Mouse (Mus musculus) gastrocnemius, adult 18-20 months (tissue): Measurements from ENCODE around the gene Bbs7. TPM values are rescaled to one million over a fixed set of nuclear protein-coding genes. Genes with fewer than 3 reads are reported as not detected.
"Not testable (repeated sequence)": the region's sequence is repeated elsewhere in the genome, so short reads cannot be mapped to it uniquely, and the experiment has no call there.

Experiments
- DNase-seq: peaks from one replicate; pipeline ENCODE4 v3.0.0; 2021; ENCODE audit warnings: low spot score
- long read RNA-seq, 2 experiments: library from polyadenylated mRNA; stranded (forward); transcript quantifications; one replicate each; pipeline ENCODE4 v2.0.0; 2021
- total RNA-seq, 2 experiments: library from RNA; stranded (reverse); gene quantifications; 2 replicates each; pipeline ENCODE4 v1.2.3; 2021

Bbs7 gene
- 1 to 10 TPM; 7.5 to 10.0 TPM for total RNA-seq
- long read RNA-seq, experiment 1, transcript Bbs7-203 (19 exons, 2,687 nt): major isoform, 16 of 20 reads
- long read RNA-seq, experiment 1, partial matches to known transcripts: 1 of 20 reads
- long read RNA-seq, experiment 1, other reads (novel, unspliced or antisense): 3 of 20 reads
- long read RNA-seq, experiment 2, transcript Bbs7-203 (19 exons, 2,687 nt): major isoform, 13 of 13 reads
- long read RNA-seq, experiment 2, partial matches to known transcripts: 0 of 13 reads
- long read RNA-seq, experiment 2, other reads (novel, unspliced or antisense): 0 of 13 reads

- DNase-seq: peak; percentile 90
Measured at GRCm38 (mm10) chr3:36613202-36613907, at the start of gene Bbs7. Bbs7 (minus strand) TSS chr3:36613477.

- DNase-seq: not testable (repeated sequence)
Measured at GRCm38 (mm10) chr3:36645245-36645559, 31.9 kb upstream of the Bbs7 start.

GRCm38 (mm10) chr3:36644554-36645244 is 31.4 kb upstream of the Bbs7 start:
- no peak for DNase-seq

GRCm38 (mm10) chr3:36643354-36643753 is 30.1 kb upstream of the Bbs7 start:
- DNase-seq: no peak

GRCm38 (mm10) chr3:36642736-36643135 is 29.5 kb upstream of the Bbs7 start:
- DNase-seq: no peak

GRCm38 (mm10) chr3:36640787-36641186 is 27.5 kb upstream of the Bbs7 start:
- DNase-seq: no peak

GRCm38 (mm10) chr3:36635449-36635848 is 22.2 kb upstream of the Bbs7 start:
- no peak for DNase-seq

- DNase-seq: no peak
Measured at GRCm38 (mm10) chr3:36626803-36627202, 13.5 kb upstream of the Bbs7 start.

- DNase-seq: no peak
Measured at GRCm38 (mm10) chr3:36618181-36618580, 4.9 kb upstream of the Bbs7 start.

GRCm38 (mm10) chr3:36613908-36614255 is 605 bp upstream of the Bbs7 start:
- DNase-seq: no peak

GRCm38 (mm10) chr3:36612687-36613086 is 590 bp downstream of the Bbs7 start:
- DNase-seq: no peak

GRCm38 (mm10) chr3:36605894-36606783 is 7.1 kb downstream of the Bbs7 start:
- DNase-seq: no peak

- not testable (repeated sequence) for DNase-seq
Measured at GRCm38 (mm10) chr3:36599773-36600172, 13.5 kb downstream of the Bbs7 start.

- no peak for DNase-seq
Measured at GRCm38 (mm10) chr3:36598811-36599210, 14.5 kb downstream of the Bbs7 start.

- DNase-seq: peak; percentile 97
Measured at GRCm38 (mm10) chr3:36571827-36572378, 41.4 kb downstream of the Bbs7 start, which contains the start of gene Ccna2. Ccna2 (minus strand) TSS chr3:36572150.

- DNase-seq: peak; percentile 5
Measured at GRCm38 (mm10) chr3:36571361-36571826, 41.9 kb downstream of the Bbs7 start.

GRCm38 (mm10) chr3:36569836-36570235 is 43.4 kb downstream of the Bbs7 start:
- DNase-seq: no peak

- DNase-seq: no peak
Measured at GRCm38 (mm10) chr3:36563666-36564065, 49.6 kb downstream of the Bbs7 start.

GRCm38 (mm10) chr3:36559606-36560005 is 53.7 kb downstream of the Bbs7 start:
- no peak for DNase-seq

- no peak for DNase-seq
Measured at GRCm38 (mm10) chr3:36557601-36558000, 55.7 kb downstream of the Bbs7 start.

GRCm38 (mm10) chr3:36552406-36553047 is 60.8 kb downstream of the Bbs7 start, which contains the start of gene Exosc9:
Exosc9 (plus strand) TSS chr3:36552606.
- DNase-seq: peak; percentile 94
